Mouse (Mus musculus): Measurements from ENCODE around the gene Nudt2.

Nudt2 gene

GRCm38 (mm10) chr4:41495076-41495475 is 30.1 kb downstream of the Nudt2 start:
- DNase-seq = no peak

GRCm38 (mm10) chr4:41495850-41496249 is 30.9 kb downstream of the Nudt2 start:
- DNase-seq = no peak

- DNase-seq = no peak
Observed at GRCm38 (mm10) chr4:41497046-41497445, 32.1 kb downstream of the Nudt2 start.

- peak; percentile 60 for DNase-seq
Observed at GRCm38 (mm10) chr4:41497579-41497978, 32.6 kb downstream of the Nudt2 start.

- no peak for DNase-seq
Observed at GRCm38 (mm10) chr4:41497995-41498845, 33.3 kb downstream of the Nudt2 start.

GRCm38 (mm10) chr4:41498921-41499391 is 34.0 kb downstream of the Nudt2 start:
- DNase-seq = no peak

GRCm38 (mm10) chr4:41499619-41500018 is 34.7 kb downstream of the Nudt2 start:
- no peak for DNase-seq

GRCm38 (mm10) chr4:41500787-41501186 is 35.8 kb downstream of the Nudt2 start:
- no peak for DNase-seq

GRCm38 (mm10) chr4:41502171-41502940 is 37.4 kb downstream of the Nudt2 start:
- DNase-seq = no peak

- peak; percentile 72 for DNase-seq
Observed at GRCm38 (mm10) chr4:41502986-41503412, 38.0 kb downstream of the Nudt2 start, which contains the start of gene AI464131. AI464131 (minus strand) TSS chr4:41503076.

- DNase-seq = no peak
Observed at GRCm38 (mm10) chr4:41504325-41504724, 39.4 kb downstream of the Nudt2 start.

- no peak for DNase-seq
Observed at GRCm38 (mm10) chr4:41505131-41505551, 40.2 kb downstream of the Nudt2 start.

- DNase-seq = peak; percentile 46
Observed at GRCm38 (mm10) chr4:41506156-41506555, 41.2 kb downstream of the Nudt2 start.

GRCm38 (mm10) chr4:41506906-41507305 is 42.0 kb downstream of the Nudt2 start:
- DNase-seq = peak; percentile 76

GRCm38 (mm10) chr4:41507326-41507924 is 42.5 kb downstream of the Nudt2 start:
- DNase-seq = no peak

GRCm38 (mm10) chr4:41507998-41508397 is 43.0 kb downstream of the Nudt2 start:
- DNase-seq = no peak

- no peak for DNase-seq
Observed at GRCm38 (mm10) chr4:41513309-41513708, 48.4 kb downstream of the Nudt2 start.

- no peak for DNase-seq
Observed at GRCm38 (mm10) chr4:41513714-41514113, 48.8 kb downstream of the Nudt2 start.

- DNase-seq = no peak
Observed at GRCm38 (mm10) chr4:41517233-41517632, 52.3 kb downstream of the Nudt2 start, which contains the start of gene 1110017D15Rik. 1110017D15Rik (minus strand) TSS chr4:41517333.

- no peak for DNase-seq
Observed at GRCm38 (mm10) chr4:41518349-41518748, 53.4 kb downstream of the Nudt2 start.

GRCm38 (mm10) chr4:41519195-41519594 is 54.2 kb downstream of the Nudt2 start:
- no peak for DNase-seq

- no peak for DNase-seq
Observed at GRCm38 (mm10) chr4:41520641-41521040, 55.7 kb downstream of the Nudt2 start.

- no peak for DNase-seq
Observed at GRCm38 (mm10) chr4:41522136-41522535, 57.2 kb downstream of the Nudt2 start.
